Mouse (Mus musculus) mature B cell (primary cell): ENCODE results near the gene Rdh16f1.
"Not testable (repeated sequence)": the region's sequence is repeated elsewhere in the genome, so short reads cannot be mapped to it uniquely, and the experiment has no call there.

Source experiments
- in situ Hi-C: fragments of 300-500 bp; cut with MboI; formaldehyde crosslinking; loops from 2 replicates; pipeline ENCODE4 v1.14.3; 2019

The Rdh16f1 gene

DNA sequence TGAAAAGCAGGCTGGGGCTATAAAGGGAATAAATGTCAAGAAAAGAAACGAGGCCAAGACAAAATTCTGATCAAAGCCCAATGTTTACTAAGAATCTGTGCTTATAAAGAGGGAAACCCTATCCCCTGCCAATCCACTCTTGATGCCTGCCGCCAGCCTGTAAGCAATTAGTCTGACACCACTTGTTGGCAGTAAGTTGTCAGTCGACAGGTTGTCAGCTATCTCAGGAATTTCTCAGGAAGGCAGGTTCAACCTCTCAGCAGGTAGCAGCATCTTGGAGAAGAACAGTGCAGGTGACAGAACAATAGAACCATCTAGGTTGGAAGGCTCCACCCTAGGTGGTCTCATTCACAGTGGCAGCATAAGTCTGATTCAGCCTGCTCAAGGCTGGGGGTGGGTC, 69.5 kb downstream of the Rdh16f1 start:
- in situ Hi-C loops: no loop called here

DNA sequence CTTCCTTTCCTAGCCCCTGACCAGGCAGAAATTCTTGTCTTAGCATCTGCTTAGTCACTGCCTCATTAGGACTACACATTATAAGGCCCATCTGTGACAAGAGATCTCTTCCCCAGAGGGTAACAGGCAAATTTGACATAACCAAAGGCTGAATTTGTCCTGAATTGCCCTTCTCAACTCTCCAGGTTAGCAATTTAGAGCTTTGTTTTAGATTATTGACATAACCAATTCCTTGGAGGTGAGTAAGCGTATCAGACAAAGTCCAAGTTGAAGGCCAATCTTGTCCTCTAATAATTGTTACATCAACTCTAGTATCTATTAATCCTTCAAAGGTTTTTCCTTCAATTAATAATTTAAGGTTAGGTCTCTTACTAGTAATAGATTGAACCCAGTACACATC, 74.6 kb downstream of the Rdh16f1 start:
- in situ Hi-C loops: not testable (repeated sequence)

DNA sequence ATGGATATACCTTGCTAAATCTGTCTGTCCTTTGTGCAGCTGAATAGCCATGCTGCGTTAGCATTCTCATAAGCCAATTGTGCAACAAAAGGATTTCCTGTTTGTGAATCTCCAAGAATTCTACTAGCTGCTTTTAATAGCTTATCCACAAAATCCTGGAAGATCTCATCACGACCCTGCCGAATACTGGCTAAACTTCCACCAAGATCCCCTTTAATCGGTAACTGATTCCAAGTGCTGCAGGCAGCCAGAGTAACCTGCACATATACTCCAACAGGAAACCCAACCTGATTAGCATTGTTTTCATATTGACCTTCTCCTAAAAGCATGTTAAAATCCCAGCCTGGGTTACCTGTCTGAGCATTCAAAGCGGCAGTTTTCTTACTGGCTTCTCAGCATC, 75.7 kb downstream of the Rdh16f1 start:
- in situ Hi-C loops: no loop called here

DNA sequence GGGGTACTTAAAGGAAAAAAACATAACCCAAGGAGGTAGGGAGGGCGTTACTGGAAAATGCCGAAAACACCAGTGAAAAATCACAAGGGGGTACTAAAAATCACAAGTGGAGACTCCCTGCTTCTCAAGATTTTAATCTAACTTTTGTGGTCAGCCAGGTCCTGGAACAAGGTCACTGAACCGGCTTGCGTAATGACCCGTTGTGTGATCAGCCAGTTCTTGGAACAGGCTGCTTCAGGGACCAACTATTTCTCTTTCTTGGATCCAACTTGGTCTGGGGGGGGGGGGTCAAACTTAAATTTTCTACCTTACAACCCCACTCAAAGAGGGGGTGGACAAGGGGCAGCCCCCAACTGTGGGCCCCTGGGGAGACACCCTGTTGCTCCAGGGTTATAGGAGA, 78.2 kb downstream of the Rdh16f1 start:
- in situ Hi-C loops: not testable (repeated sequence)

DNA sequence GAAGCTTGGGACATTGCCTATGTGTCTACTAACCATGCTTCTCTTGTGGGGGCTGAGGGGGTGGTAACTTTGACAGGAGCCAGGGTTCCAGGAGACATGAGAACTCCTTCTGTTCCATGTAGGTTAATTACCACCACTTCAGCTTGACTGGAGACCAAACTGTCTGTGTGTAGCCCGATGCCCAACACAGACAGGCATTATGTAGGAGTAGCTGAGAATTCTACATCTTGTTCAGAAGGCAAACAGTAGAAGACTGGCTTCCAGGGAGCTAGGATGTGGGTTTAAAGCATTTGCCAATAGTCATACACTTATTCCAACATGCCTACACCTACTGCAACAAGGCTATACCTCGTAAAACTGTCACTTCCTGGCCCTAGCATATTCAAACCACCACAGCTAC, 79.0 kb downstream of the Rdh16f1 start:
- in situ Hi-C loops: no loop called here

DNA sequence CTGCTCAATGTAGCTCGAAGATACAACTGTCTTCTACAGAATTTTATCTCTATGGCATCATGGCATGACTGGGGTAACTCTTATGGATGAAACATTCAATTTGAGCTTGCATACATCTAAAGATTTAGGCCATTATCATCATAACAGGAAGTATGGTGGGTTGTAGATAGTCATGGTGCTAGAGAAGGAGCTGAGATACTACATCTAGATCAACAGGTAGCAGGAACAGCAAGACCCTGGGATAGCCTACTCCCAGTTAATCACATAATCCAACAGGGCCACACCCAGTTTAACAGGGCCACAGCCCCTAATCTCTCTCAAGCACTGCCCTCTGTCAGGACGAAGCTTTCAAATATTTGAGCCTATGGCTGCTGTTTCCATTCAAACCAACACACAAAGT, 81.2 kb downstream of the Rdh16f1 start:
- in situ Hi-C loops: no loop called here
